Mouse (Mus musculus) neural tube, embryonic 11.5 days (tissue): ENCODE results near the gene Rfxap. TPM values are rescaled to one million over a fixed set of nuclear protein-coding genes. Genes with fewer than 3 reads are reported as not detected.
A peak's percentile ranks its signal among the peaks of the same experiment; 100 is the strongest.

Experiments
- ATAC-seq: fragments of 200-750 bp; cut with Nextera tagmentation; 2 replicates; pipeline ENCODE4 v1.8.0; 2017; ENCODE audit warnings: moderate number of reproducible peaks, mild to moderate bottlenecking, moderate TSS enrichment, moderate library complexity; ENCODE audit not compliant: insufficient read depth, low FRiP score, low TSS enrichment
- DNase-seq: peaks from one replicate; pipeline ENCODE4 v3.0.0-alpha.2; 2015; ENCODE audit warnings: low spot score
- H3K27ac ChIP-seq: fragments of 300-500 bp; sonication (generic); 2 replicates; pipeline ENCODE4 v1.5.1; 2014; ENCODE audit warnings: low read depth, mild to moderate bottlenecking, low read length
- H3K27me3 ChIP-seq: fragments of 300-500 bp; sonication (generic); 2 replicates; pipeline ENCODE4 v1.6.1; 2014; ENCODE audit warnings: mild to moderate bottlenecking, low read length, mixed read lengths; ENCODE audit not compliant: control insufficient read depth, insufficient read depth
- H3K36me3 ChIP-seq: fragments of 300-500 bp; sonication (generic); 2 replicates; pipeline ENCODE4 v1.6.1; 2014; ENCODE audit warnings: mild to moderate bottlenecking, low read length, moderate library complexity, mixed read lengths; ENCODE audit not compliant: control insufficient read depth, insufficient read depth
- H3K4me1 ChIP-seq: fragments of 300-500 bp; sonication (generic); 2 replicates; pipeline ENCODE4 v1.6.1; 2014; ENCODE audit warnings: low read length, mixed read lengths; ENCODE audit not compliant: control insufficient read depth, insufficient read depth
- H3K4me2 ChIP-seq: fragments of 300-500 bp; sonication (generic); 2 replicates; pipeline ENCODE4 v1.6.1; 2014; ENCODE audit warnings: low read depth, mild to moderate bottlenecking, moderate library complexity
- H3K4me3 ChIP-seq: fragments of 300-500 bp; sonication (generic); 2 replicates; pipeline ENCODE4 v1.5.1; 2014; ENCODE audit warnings: low read depth, low read length
- H3K9ac ChIP-seq: fragments of 300-500 bp; sonication (generic); 2 replicates; pipeline ENCODE4 v1.6.1; 2014; ENCODE audit warnings: mild to moderate bottlenecking, low read length
- H3K9me3 ChIP-seq: fragments of 300-500 bp; sonication (generic); 2 replicates; pipeline ENCODE4 v1.6.1; 2016; ENCODE audit warnings: low read length; ENCODE audit not compliant: control insufficient read depth
- WGBS: fragments of 180-500 bp; shearing (Covaris S2); extraction: QIAGEN DNeasy Blood & Tissue Kit; methylation state at CpG from one replicate; pipeline ENCODE4 v1.1.7; 2014; 5-methylcytosine and 5-hydroxymethylcytosine counted together
- polyA plus RNA-seq: library from polyadenylated mRNA; unstranded; fragments of >200 nt; fragmentation: Nextera tagmentation; extraction: Ambion mirVana; gene quantifications from 2 replicates; pipeline ENCODE4 v1.2.1, GENCODE M21; 2014

Gene Rfxap
- polyA plus RNA-seq, 1 experiment from 2014 or later, result 50.4 TPM

DNA sequence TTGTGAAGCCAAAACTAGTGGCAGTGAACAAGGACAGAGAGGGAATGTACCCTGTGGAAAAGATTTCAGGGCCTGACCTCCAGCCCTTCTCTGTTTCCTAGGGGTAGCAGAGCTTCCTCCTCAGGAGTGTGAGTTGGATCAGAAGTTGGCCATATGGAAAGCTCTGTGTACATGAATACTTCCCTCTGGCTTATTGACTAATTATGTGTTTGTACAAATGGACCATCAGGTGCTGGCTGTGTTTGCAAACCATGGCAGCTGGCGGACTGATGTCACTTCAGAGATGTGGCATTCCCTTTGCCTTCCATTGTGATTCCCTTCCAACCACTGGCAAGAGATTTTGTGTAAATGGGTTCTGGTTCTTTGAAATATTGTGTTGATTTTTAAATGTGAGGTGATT is 46.3 kb downstream of the Rfxap start:
- no peaks in the 10 kb centered on the region for H3K36me3 ChIP-seq

DNA sequence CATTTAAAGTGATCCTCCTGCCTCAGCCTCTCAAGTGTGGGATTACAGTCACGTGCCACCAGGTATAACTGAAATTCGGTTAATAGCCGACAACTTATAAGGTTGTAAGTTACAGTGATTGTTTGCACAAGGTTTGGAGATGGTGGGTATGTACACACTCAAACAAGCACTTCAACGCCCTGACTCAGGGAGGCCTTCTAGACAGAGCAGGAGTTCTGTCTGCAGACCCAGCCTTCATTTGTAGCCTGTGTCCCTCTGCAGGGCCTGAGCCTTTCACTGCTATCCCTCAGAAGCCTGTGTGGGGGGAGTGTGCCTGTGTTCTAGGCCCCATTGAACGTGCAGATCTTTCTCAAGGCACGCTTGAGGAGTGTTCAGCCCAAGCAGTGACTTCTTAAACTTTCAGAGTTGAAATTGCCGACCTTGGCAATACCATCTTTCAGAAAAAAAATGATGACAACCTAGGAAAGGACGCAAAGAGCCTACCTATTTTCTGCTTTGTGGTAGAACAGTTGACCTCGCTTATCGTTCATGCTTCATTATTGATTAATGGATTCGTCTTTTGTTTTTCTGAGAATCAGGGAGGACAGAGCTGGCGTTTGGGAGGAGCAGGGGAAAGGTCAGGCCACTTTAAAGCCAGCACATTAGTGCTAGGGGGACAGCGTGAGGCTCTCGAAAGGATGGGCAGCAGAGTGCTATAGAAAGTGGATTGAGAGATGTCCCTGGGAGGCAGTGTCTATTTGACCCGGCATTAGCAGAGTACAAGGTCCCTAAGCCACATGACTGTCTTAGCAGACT is 47.1 kb downstream of the Rfxap start:
- no peaks in the 10 kb centered on the region for H3K36me3 ChIP-seq
- ATAC-seq, result no peak
- DNase-seq, result no peak
- no peak overlapping the region for H3K4me2 ChIP-seq
- H3K9me3 ChIP-seq, result no peaks in the 10 kb centered on the region
- 61% methylated on average over 15 of the region's 15 CpGs for WGBS
- H3K4me1 ChIP-seq, result peaks cover 5% of the 10 kb centered on the region; the same call in 1 of the 2 replicates
- no peak overlapping the region for H3K27ac ChIP-seq
- H3K27me3 ChIP-seq, result peaks cover 8% of the 10 kb centered on the region; the same call in 1 of the 2 replicates
- no peak overlapping the region for H3K4me3 ChIP-seq
- no peak overlapping the region for H3K9ac ChIP-seq

More for the DNA sequence above, 46.3 kb downstream of the Rfxap start:
- no peak overlapping the region for H3K27ac ChIP-seq
- no peak overlapping the region for H3K9ac ChIP-seq
- ATAC-seq (no peak), DNase-seq (no peak)
- H3K4me3 ChIP-seq, result no peak overlapping the region
- 80% methylated on average over 1 of the region's 1 CpGs for WGBS
- 0 out of 2 replicates have a peak, but pooled peaks cover 2% of the 10 kb centered on the region for H3K27me3 ChIP-seq
- H3K4me1 ChIP-seq, result peaks cover 2% of the 10 kb centered on the region; the same call in 1 of the 2 replicates
- H3K9me3 ChIP-seq, result no peaks in the 10 kb centered on the region
- no peak overlapping the region for H3K4me2 ChIP-seq

DNA sequence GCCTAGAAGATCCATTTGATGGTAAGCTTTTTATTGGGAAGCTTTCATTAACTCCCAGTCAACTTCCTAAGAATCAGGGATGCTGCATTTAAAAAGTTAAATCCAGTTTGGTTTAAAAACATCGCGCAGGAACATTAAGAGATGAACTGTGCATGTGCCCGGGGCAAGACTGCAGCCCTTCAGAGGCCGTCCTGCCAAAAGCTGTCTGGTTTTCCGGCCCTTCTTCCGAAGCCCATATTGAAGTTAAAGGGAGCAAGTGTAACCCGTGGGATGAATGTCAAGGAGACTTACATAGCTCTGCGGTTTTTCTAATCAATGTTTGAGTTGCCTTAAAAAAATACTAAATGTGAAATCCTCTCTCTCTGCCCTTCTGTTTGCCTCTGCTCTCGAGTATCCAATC is 48.4 kb downstream of the Rfxap start:
- WGBS, result 84% methylated on average over 9 of the region's 9 CpGs
- no peak overlapping the region for H3K4me2 ChIP-seq
- H3K4me3 ChIP-seq, result no peak overlapping the region
- no peaks in the 10 kb centered on the region for H3K36me3 ChIP-seq
- peaks cover 15% of the 10 kb centered on the region; the same call in 1 of the 2 replicates for H3K27me3 ChIP-seq
- DNase-seq, result no peak
- H3K9ac ChIP-seq, result no peak overlapping the region
- no peak for ATAC-seq
- no peak overlapping the region for H3K27ac ChIP-seq
- no peaks in the 10 kb centered on the region for H3K9me3 ChIP-seq
- peaks cover 5% of the 10 kb centered on the region; the same call in 1 of the 2 replicates for H3K4me1 ChIP-seq

- ATAC-seq (no peak), DNase-seq (no peak)
- Histone ChIP-seq H3K27me3 (peaks cover 15% of the 10 kb centered on the region; the same call in 1 of the 2 replicates), H3K27ac (no peak overlapping the region), H3K4me3 (no peak overlapping the region), H3K4me2 (no peak overlapping the region), H3K9ac (no peak overlapping the region), H3K9me3 (no peaks in the 10 kb centered on the region), H3K36me3 (no peaks in the 10 kb centered on the region), H3K4me1 (peaks cover 5% of the 10 kb centered on the region; the same call in 1 of the 2 replicates)
- 87% methylated on average over 8 of the region's 8 CpGs for WGBS
These were observed 50.1 kb downstream of the Rfxap start for GRCm38 (mm10) chr3:54757446-54757845.

GRCm38 (mm10) chr3:54756058-54756457 is 51.5 kb downstream of the Rfxap start:
- Histone ChIP-seq H3K9me3 (no peaks in the 10 kb centered on the region), H3K36me3 (no peaks in the 10 kb centered on the region), H3K4me2 (peak overlapping the region; percentile 100), H3K9ac (peak overlapping the region; percentile 47; the same call in 1 of the 2 replicates), H3K4me1 (peaks cover 5% of the 10 kb centered on the region; the same call in 1 of the 2 replicates), H3K4me3 (peak overlapping the region; percentile 59), H3K27ac (no peak overlapping the region), H3K27me3 (peaks cover 15% of the 10 kb centered on the region; the same call in 1 of the 2 replicates)
- DNase-seq (no peak), ATAC-seq (no peak; the same call in 1 of the 2 replicates)
- 2% methylated on average over 11 of the region's 11 CpGs for WGBS

DNA sequence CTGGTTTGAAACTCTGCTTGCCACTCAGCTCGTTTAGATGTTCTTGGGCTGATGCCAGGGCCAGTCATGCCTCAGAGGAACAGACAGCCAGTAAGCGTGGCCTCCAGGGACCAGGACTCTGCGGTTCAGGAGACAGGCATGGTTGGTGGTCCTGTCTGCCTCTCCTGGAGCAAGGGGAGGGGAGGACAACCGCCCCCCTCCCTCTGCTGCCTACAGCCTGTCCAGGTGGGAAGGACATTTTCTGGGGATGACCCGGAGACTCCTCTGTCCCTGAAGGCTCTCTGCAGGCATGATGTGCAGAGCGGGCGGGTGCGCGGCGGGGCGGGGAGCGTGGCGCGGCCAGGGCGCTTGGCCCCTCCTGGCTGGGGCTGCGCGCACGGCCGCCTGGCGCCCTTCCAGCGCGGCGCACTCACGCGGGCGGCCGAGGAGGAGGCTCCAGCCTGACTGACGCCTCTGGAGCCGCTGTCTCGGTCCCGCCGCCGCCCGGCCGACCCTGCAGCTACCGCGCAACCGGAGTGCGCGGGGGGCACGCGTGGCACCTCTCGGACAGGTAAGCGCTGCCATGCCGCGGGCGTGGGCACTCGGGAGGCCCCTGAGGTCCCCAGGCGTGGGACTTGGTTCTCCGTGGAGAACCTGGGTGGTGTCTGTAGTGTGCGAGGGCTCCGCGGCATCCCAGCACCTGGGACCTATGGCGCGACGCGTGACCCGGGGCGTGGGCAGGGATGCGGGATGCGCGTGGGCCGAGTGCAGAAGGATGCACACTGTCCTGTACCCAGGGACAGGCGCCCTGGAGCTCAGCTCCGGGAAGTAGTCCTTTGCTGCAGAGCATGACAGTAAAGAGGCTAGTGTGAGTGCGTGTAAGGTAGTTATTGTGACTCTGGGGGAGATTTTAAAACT is 52.2 kb downstream of the Rfxap start, which contains the start of gene Smad9:
Smad9 (plus strand) TSS at position 438 of the 897 bp plus-strand sequence.
- H3K4me1 ChIP-seq, result peaks cover 5% of the 10 kb centered on the region; the same call in 1 of the 2 replicates
- DNase-seq (peak; percentile 75), ATAC-seq (peak; percentile 60; the same call in 1 of the 2 replicates)
- H3K9me3 ChIP-seq, result no peaks in the 10 kb centered on the region
- H3K27ac ChIP-seq, result no peak within 1 kb of the TSS
- peaks cover 15% of the 10 kb centered on the region; the same call in 1 of the 2 replicates for H3K27me3 ChIP-seq
- peak within 1 kb of the TSS; percentile 100 for H3K4me2 ChIP-seq
- peak within 1 kb of the TSS; percentile 47 for H3K9ac ChIP-seq
- peak within 1 kb of the TSS; percentile 59 for H3K4me3 ChIP-seq
- no peaks in the 10 kb centered on the region; the same call in 1 of the 2 replicates for H3K36me3 ChIP-seq
- WGBS, result 2% methylated on average over 58 of the region's 66 CpGs

- no peak overlapping the region for H3K9ac ChIP-seq
These were observed 54.2 kb downstream of the Rfxap start for GRCm38 (mm10) chr3:54753411-54753810.

More at GRCm38 (mm10) chr3:54753411-54753810, 54.2 kb downstream of the Rfxap start:
- Histone ChIP-seq H3K36me3 (peaks cover 6% of the 10 kb centered on the region; the same call in 1 of the 2 replicates), H3K4me3 (no peak overlapping the region), H3K27ac (no peak overlapping the region), H3K4me2 (no peak overlapping the region), H3K9me3 (no peaks in the 10 kb centered on the region), H3K27me3 (peaks cover 15% of the 10 kb centered on the region; the same call in 1 of the 2 replicates), H3K4me1 (peaks cover 5% of the 10 kb centered on the region; the same call in 1 of the 2 replicates)
- 82% methylated on average over 4 of the region's 4 CpGs for WGBS
- no peak for ATAC-seq
- no peak for DNase-seq
